Mouse (Mus musculus): Measurements from ENCODE around the gene Tcf20. TPM values are rescaled to one million over a fixed set of nuclear protein-coding genes. Genes with fewer than 3 reads are reported as not detected.

The Tcf20 gene
- polyA plus RNA-seq, 1 experiment from 2014 or later, result 15.1 TPM

GRCm38 (mm10) chr15:82914455-82914854, 73.2 kb downstream of the Tcf20 start:
- Histone ChIP-seq H3K4me3 (ENCODE audit: low read depth, low read length) (no peak overlapping the region), H3K27ac (replicated peaks; ENCODE audit: low read depth, low read length) (no peak overlapping the region), H3K36me3 (replicated peaks; ENCODE audit: control insufficient read depth, insufficient read depth, low read depth, low read length) (no peaks in the 10 kb centered on the region), H3K9ac (replicated peaks; ENCODE audit: low read length) (no peak overlapping the region), H3K4me1 (ENCODE audit: control insufficient read depth, insufficient read depth, low read length) (peaks cover 14% of the 10 kb centered on the region), H3K4me2 (ENCODE audit: low read depth, low read length) (no peak overlapping the region), H3K27me3 (ENCODE audit: control insufficient read depth, insufficient read depth, low read length) (peaks cover 4% of the 10 kb centered on the region), H3K9me3 (replicated peaks; ENCODE audit: control insufficient read depth, low read length) (no peaks in the 10 kb centered on the region)
- 59% methylated on average over 3 of the region's 3 CpGs for WGBS
- ATAC-seq (replicated peaks; ENCODE audit: insufficient number of reproducible peaks, low FRiP score, low TSS enrichment, low read depth), result no peak
- DNase-seq (ENCODE audit: low spot score), result no peak

- no peaks in the 10 kb centered on the region for H3K9me3 ChIP-seq (replicated peaks; ENCODE audit: control insufficient read depth, low read length)
- peak overlapping the region; percentile 52 for H3K9ac ChIP-seq (replicated peaks; ENCODE audit: low read length)
- H3K27me3 ChIP-seq (ENCODE audit: control insufficient read depth, insufficient read depth, low read length), result peaks cover 4% of the 10 kb centered on the region
- H3K27ac ChIP-seq (replicated peaks; ENCODE audit: low read depth, low read length), result no peak overlapping the region
- no peaks in the 10 kb centered on the region for H3K36me3 ChIP-seq (replicated peaks; ENCODE audit: control insufficient read depth, insufficient read depth, low read depth, low read length)
- H3K4me1 ChIP-seq (ENCODE audit: control insufficient read depth, insufficient read depth, low read length), result peaks cover 11% of the 10 kb centered on the region
- H3K4me3 ChIP-seq (ENCODE audit: low read depth, low read length), result peak overlapping the region; percentile 25
- peak overlapping the region; percentile 78 for H3K4me2 ChIP-seq (ENCODE audit: low read depth, low read length)
- no peak for ATAC-seq (replicated peaks; ENCODE audit: insufficient number of reproducible peaks, low FRiP score, low TSS enrichment, low read depth)
- DNase-seq (ENCODE audit: low spot score), result peak; percentile 51
- 4% methylated on average over 13 of the region's 13 CpGs for WGBS
Observed at GRCm38 (mm10) chr15:82911965-82912337, 75.7 kb downstream of the Tcf20 start.

GRCm38 (mm10) chr15:82911001-82911964, 76.4 kb downstream of the Tcf20 start:
- Histone ChIP-seq H3K36me3 (replicated peaks; ENCODE audit: control insufficient read depth, insufficient read depth, low read depth, low read length) (no peaks in the 10 kb centered on the region), H3K4me1 (ENCODE audit: control insufficient read depth, insufficient read depth, low read length) (peaks cover 10% of the 10 kb centered on the region), H3K27ac (replicated peaks; ENCODE audit: low read depth, low read length) (no peak overlapping the region), H3K4me3 (ENCODE audit: low read depth, low read length) (peak overlapping the region; percentile 25), H3K4me2 (ENCODE audit: low read depth, low read length) (peak overlapping the region; percentile 78), H3K9me3 (replicated peaks; ENCODE audit: control insufficient read depth, low read length) (no peaks in the 10 kb centered on the region), H3K27me3 (ENCODE audit: control insufficient read depth, insufficient read depth, low read length) (peaks cover 4% of the 10 kb centered on the region), H3K9ac (replicated peaks; ENCODE audit: low read length) (peak overlapping the region; percentile 52)
- 7% methylated on average over 44 of the region's 44 CpGs for WGBS
- ATAC-seq (replicated peaks; ENCODE audit: insufficient number of reproducible peaks, low FRiP score, low TSS enrichment, low read depth) (peak; percentile 67), DNase-seq (ENCODE audit: low spot score) (peak; percentile 58)

GRCm38 (mm10) chr15:82910596-82910995, 77.1 kb downstream of the Tcf20 start:
- Histone ChIP-seq H3K4me2 (ENCODE audit: low read depth, low read length) (no peak overlapping the region), H3K4me3 (ENCODE audit: low read depth, low read length) (no peak overlapping the region), H3K36me3 (replicated peaks; ENCODE audit: control insufficient read depth, insufficient read depth, low read depth, low read length) (no peaks in the 10 kb centered on the region), H3K27me3 (ENCODE audit: control insufficient read depth, insufficient read depth, low read length) (peaks cover 4% of the 10 kb centered on the region), H3K4me1 (ENCODE audit: control insufficient read depth, insufficient read depth, low read length) (peaks cover 10% of the 10 kb centered on the region), H3K27ac (replicated peaks; ENCODE audit: low read depth, low read length) (no peak overlapping the region), H3K9ac (replicated peaks; ENCODE audit: low read length) (no peak overlapping the region), H3K9me3 (replicated peaks; ENCODE audit: control insufficient read depth, low read length) (no peaks in the 10 kb centered on the region)
- WGBS, result 45% methylated on average over 2 of the region's 2 CpGs
- DNase-seq (ENCODE audit: low spot score) (no peak), ATAC-seq (replicated peaks; ENCODE audit: insufficient number of reproducible peaks, low FRiP score, low TSS enrichment, low read depth) (no peak)

GRCm38 (mm10) chr15:82909791-82910190, 77.9 kb downstream of the Tcf20 start:
- no peaks in the 10 kb centered on the region for H3K9me3 ChIP-seq (replicated peaks; ENCODE audit: control insufficient read depth, low read length)
- H3K27me3 ChIP-seq (ENCODE audit: control insufficient read depth, insufficient read depth, low read length), result peaks cover 4% of the 10 kb centered on the region
- no peak for DNase-seq (ENCODE audit: low spot score)
- H3K36me3 ChIP-seq (replicated peaks; ENCODE audit: control insufficient read depth, insufficient read depth, low read depth, low read length), result no peaks in the 10 kb centered on the region
- no peak overlapping the region for H3K27ac ChIP-seq (replicated peaks; ENCODE audit: low read depth, low read length)
- no peak overlapping the region for H3K4me2 ChIP-seq (ENCODE audit: low read depth, low read length)
- H3K9ac ChIP-seq (replicated peaks; ENCODE audit: low read length), result no peak overlapping the region
- no peak for ATAC-seq (replicated peaks; ENCODE audit: insufficient number of reproducible peaks, low FRiP score, low TSS enrichment, low read depth)
- no peak overlapping the region for H3K4me3 ChIP-seq (ENCODE audit: low read depth, low read length)
- peaks cover 10% of the 10 kb centered on the region for H3K4me1 ChIP-seq (ENCODE audit: control insufficient read depth, insufficient read depth, low read length)
- WGBS, result 83% methylated on average over 4 of the region's 4 CpGs

- Histone ChIP-seq H3K36me3 (replicated peaks; ENCODE audit: control insufficient read depth, insufficient read depth, low read depth, low read length) (no peaks in the 10 kb centered on the region), H3K27me3 (ENCODE audit: control insufficient read depth, insufficient read depth, low read length) (peaks cover 4% of the 10 kb centered on the region), H3K27ac (replicated peaks; ENCODE audit: low read depth, low read length) (no peak overlapping the region), H3K9me3 (replicated peaks; ENCODE audit: control insufficient read depth, low read length) (no peaks in the 10 kb centered on the region), H3K4me3 (ENCODE audit: low read depth, low read length) (no peak overlapping the region), H3K4me2 (ENCODE audit: low read depth, low read length) (no peak overlapping the region), H3K9ac (replicated peaks; ENCODE audit: low read length) (no peak overlapping the region), H3K4me1 (ENCODE audit: control insufficient read depth, insufficient read depth, low read length) (peaks cover 10% of the 10 kb centered on the region)
- ATAC-seq (replicated peaks; ENCODE audit: insufficient number of reproducible peaks, low FRiP score, low TSS enrichment, low read depth) (no peak), DNase-seq (ENCODE audit: low spot score) (no peak)
- WGBS, result 29% methylated on average over 2 of the region's 2 CpGs
Observed at GRCm38 (mm10) chr15:82908521-82908920, 79.2 kb downstream of the Tcf20 start.

- H3K27me3 ChIP-seq (ENCODE audit: control insufficient read depth, insufficient read depth, low read length), result peaks cover 1% of the 10 kb centered on the region
- no peak overlapping the region for H3K9ac ChIP-seq (replicated peaks; ENCODE audit: low read length)
- ATAC-seq (replicated peaks; ENCODE audit: insufficient number of reproducible peaks, low FRiP score, low TSS enrichment, low read depth) (no peak), DNase-seq (ENCODE audit: low spot score) (no peak)
- H3K4me3 ChIP-seq (ENCODE audit: low read depth, low read length), result no peak overlapping the region
- H3K4me1 ChIP-seq (ENCODE audit: control insufficient read depth, insufficient read depth, low read length), result peaks cover 10% of the 10 kb centered on the region
- no peaks in the 10 kb centered on the region for H3K36me3 ChIP-seq (replicated peaks; ENCODE audit: control insufficient read depth, insufficient read depth, low read depth, low read length)
- H3K4me2 ChIP-seq (ENCODE audit: low read depth, low read length), result no peak overlapping the region
- no peaks in the 10 kb centered on the region for H3K9me3 ChIP-seq (replicated peaks; ENCODE audit: control insufficient read depth, low read length)
- WGBS, result 78% methylated on average over 5 of the region's 5 CpGs
- H3K27ac ChIP-seq (replicated peaks; ENCODE audit: low read depth, low read length), result no peak overlapping the region
Observed at GRCm38 (mm10) chr15:82907306-82907705, 80.4 kb downstream of the Tcf20 start.

GRCm38 (mm10) chr15:82906574-82907061, 81.1 kb downstream of the Tcf20 start:
- peaks cover 5% of the 10 kb centered on the region for H3K4me1 ChIP-seq (ENCODE audit: control insufficient read depth, insufficient read depth, low read length)
- peak; percentile 28 for DNase-seq (ENCODE audit: low spot score)
- no peaks in the 10 kb centered on the region for H3K9me3 ChIP-seq (replicated peaks; ENCODE audit: control insufficient read depth, low read length)
- H3K4me2 ChIP-seq (ENCODE audit: low read depth, low read length), result no peak overlapping the region
- H3K36me3 ChIP-seq (replicated peaks; ENCODE audit: control insufficient read depth, insufficient read depth, low read depth, low read length), result no peaks in the 10 kb centered on the region
- H3K4me3 ChIP-seq (ENCODE audit: low read depth, low read length), result no peak overlapping the region
- no peaks in the 10 kb centered on the region; the same call in 1 of the 2 replicates for H3K27me3 ChIP-seq (ENCODE audit: control insufficient read depth, insufficient read depth, low read length)
- no peak overlapping the region for H3K9ac ChIP-seq (replicated peaks; ENCODE audit: low read length)
- no peak overlapping the region for H3K27ac ChIP-seq (replicated peaks; ENCODE audit: low read depth, low read length)
- WGBS, result 60% methylated on average over 7 of the region's 7 CpGs
- no peak for ATAC-seq (replicated peaks; ENCODE audit: insufficient number of reproducible peaks, low FRiP score, low TSS enrichment, low read depth)
